Mouse (Mus musculus) ES-E14 (cell line): Measurements from ENCODE around the gene Dnase2b. TPM values are rescaled to one million over a fixed set of nuclear protein-coding genes. Genes with fewer than 3 reads are reported as not detected.

Experiments used
- DNase-seq: peaks from one replicate; pipeline ENCODE4 v3.0.0-alpha.2; 2013; ENCODE audit warnings: low read depth, low spot score
- H3K27ac ChIP-seq: 2 replicates; pipeline ENCODE4 v1.5.1; 2012; ENCODE audit warnings: low read depth, mild to moderate bottlenecking, low read length, moderate library complexity, mixed read lengths; ENCODE audit not compliant: poor library complexity, insufficient read depth, severe bottlenecking
- H3K36me3 ChIP-seq: 2 replicates; pipeline ENCODE4 v1.6.1; 2012; ENCODE audit warnings: mild to moderate bottlenecking, low read length, moderate library complexity, mixed read lengths; ENCODE audit not compliant: control insufficient read depth, poor library complexity, insufficient read depth, severe bottlenecking
- H3K4me1 ChIP-seq, 2 experiments: fragments of 150-350 bp in 1 of 2; sonication (generic) in 1 of 2; 2 replicates each; pipeline ENCODE4 v1.6.1; 2012; ENCODE audit warnings: low read length in 2 of 2, mild to moderate bottlenecking in 1 of 2, mixed read lengths in 1 of 2; ENCODE audit not compliant: control insufficient read depth in 2 of 2, insufficient read depth in 2 of 2, poor library complexity in 1 of 2
- H3K4me3 ChIP-seq, 2 experiments: fragments of 150-350 bp in 1 of 2; sonication (generic) in 1 of 2; 2 replicates each; pipeline ENCODE4 v1.5.1; 2012; ENCODE audit warnings: low read length in 2 of 2, low read depth in 1 of 2, mild to moderate bottlenecking in 1 of 2, mixed read lengths in 1 of 2; ENCODE audit not compliant: insufficient read depth in 1 of 2, poor library complexity in 1 of 2, severe bottlenecking in 1 of 2
- H3K9ac ChIP-seq: 2 replicates; pipeline ENCODE4 v1.6.1; 2012; ENCODE audit warnings: low read depth, mild to moderate bottlenecking, low read length, mixed read lengths; ENCODE audit not compliant: poor library complexity, insufficient read depth, severe bottlenecking
- H3K9me3 ChIP-seq: fragments of 150-350 bp; sonication (generic); 2 replicates; pipeline ENCODE4 v1.6.1; 2012; ENCODE audit warnings: low read depth, mild to moderate bottlenecking, low read length; ENCODE audit not compliant: control insufficient read depth, insufficient read depth
- CHD2 ChIP-seq: IDR thresholded peaks from 2 replicates; pipeline ENCODE4 v1.6.1; 2014; ENCODE audit warnings: mild to moderate bottlenecking, low read depth, low read length, inconsistent platforms
- HCFC1 ChIP-seq: IDR thresholded peaks from 2 replicates; pipeline ENCODE4 v1.6.1; 2012; ENCODE audit warnings: low read length, inconsistent platforms, borderline replicate concordance; ENCODE audit not compliant: insufficient read depth
- MAFK ChIP-seq: IDR thresholded peaks from 2 replicates; pipeline ENCODE4 v1.6.1; 2014; ENCODE audit warnings: mild to moderate bottlenecking, low read depth, low read length, inconsistent platforms; ENCODE audit not compliant: insufficient read depth
- ZC3H11A ChIP-seq: IDR thresholded peaks from 2 replicates; pipeline ENCODE4 v1.6.1; 2012; ENCODE audit warnings: low read depth, mild to moderate bottlenecking, inconsistent platforms, low read length, borderline replicate concordance
- ZNF384 ChIP-seq: IDR thresholded peaks from 2 replicates; pipeline ENCODE4 v1.6.1; 2012; ENCODE audit warnings: low read depth, low read length, inconsistent platforms
- in situ Hi-C, 2 experiments: fragments of 600-800 bp; cut with MboI; formaldehyde crosslinking; loops; one replicate each; pipeline ENCODE4 v1.15.1; 2025; ENCODE audit warnings: low sequenced_read_pairs in 2 of 2, inconsistent platforms in 1 of 2; ENCODE audit not compliant: unreplicated experiment in 2 of 2
- total RNA-seq: library from RNA; depleted of rRNA; stranded (reverse); fragments of 300-350 nt; gene quantifications from 2 replicates; pipeline ENCODE4 v1.2.3, GENCODE M21; 2012

Dnase2b gene
- total RNA-seq, 1 experiment, result not detected

- Histone ChIP-seq H3K36me3 (no peaks in the 10 kb centered on the region), H3K9me3 (no peaks in the 10 kb centered on the region), H3K4me3 (no peak overlapping the region), H3K27ac (no peak overlapping the region), H3K4me1 (no peaks in the 10 kb centered on the region), H3K9ac (no peak overlapping the region)
- in situ Hi-C loops, result no loop called here
- no peak for TF ChIP-seq HCFC1
- TF ChIP-seq MAFK, result no peak
- TF ChIP-seq ZC3H11A, result no peak
- TF ChIP-seq CHD2, result no peak
- no peak for TF ChIP-seq ZNF384
- peak; percentile 30 for DNase-seq
Observed at GRCm38 (mm10) chr3:146650716-146651115, 35.3 kb upstream of the Dnase2b start.

GRCm38 (mm10) chr3:146649311-146649894 lies 34.0 kb upstream of the Dnase2b start:
- Histone ChIP-seq H3K4me1 (no peaks in the 10 kb centered on the region), H3K9me3 (no peaks in the 10 kb centered on the region), H3K36me3 (no peaks in the 10 kb centered on the region), H3K9ac (no peak overlapping the region), H3K4me3 (no peak overlapping the region), H3K27ac (no peak overlapping the region)
- no peak for DNase-seq
- in situ Hi-C loops, result no loop called here
- no peak for TF ChIP-seq HCFC1
- TF ChIP-seq MAFK, result no peak
- no peak for TF ChIP-seq ZNF384
- no peak for TF ChIP-seq ZC3H11A
- no peak for TF ChIP-seq CHD2

DNA sequence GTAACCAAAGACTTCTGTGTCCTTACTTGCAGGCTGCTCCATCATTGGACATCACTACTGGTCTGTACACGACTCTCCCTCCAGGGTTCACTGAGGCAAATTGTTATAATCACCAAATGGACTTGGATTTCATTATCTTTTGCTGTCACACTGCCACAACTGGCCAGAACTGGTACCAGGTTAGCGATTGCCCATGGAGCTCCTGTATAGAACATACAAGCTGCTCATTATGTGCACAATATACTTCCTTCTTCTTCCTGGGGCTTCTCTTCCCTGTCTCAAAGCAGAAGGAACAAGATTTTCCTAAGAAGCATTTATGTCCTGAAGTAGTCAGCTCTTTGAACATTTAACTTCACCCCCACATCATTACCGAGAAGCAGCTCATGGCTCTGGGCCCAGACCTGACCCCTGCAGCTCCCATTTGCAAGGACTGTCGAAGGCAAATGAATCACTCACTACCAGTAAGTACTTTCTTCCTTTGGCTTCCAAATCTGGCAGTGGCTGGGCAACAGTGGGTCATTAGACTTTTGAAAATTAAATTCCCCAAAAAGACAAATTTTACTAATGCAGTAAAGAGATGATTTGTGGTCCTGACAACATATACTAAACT lies 26.5 kb upstream of the Dnase2b start:
- Histone ChIP-seq H3K4me3 (no peak overlapping the region), H3K9me3 (no peaks in the 10 kb centered on the region), H3K36me3 (no peaks in the 10 kb centered on the region), H3K4me1 (no peaks in the 10 kb centered on the region), H3K27ac (no peak overlapping the region), H3K9ac (no peak overlapping the region)
- no peak for DNase-seq
- in situ Hi-C loops, result no loop called here
- TF ChIP-seq CHD2 (no peak), HCFC1 (no peak), MAFK (no peak), ZC3H11A (no peak), ZNF384 (no peak)

- no peaks in the 10 kb centered on the region for H3K36me3 ChIP-seq
- in situ Hi-C loops, result no loop called here
- DNase-seq, result no peak
- H3K27ac ChIP-seq, result no peak overlapping the region
- TF ChIP-seq CHD2 (no peak), HCFC1 (no peak), MAFK (no peak), ZC3H11A (no peak), ZNF384 (no peak)
- no peaks in the 10 kb centered on the region for H3K4me1 ChIP-seq
- no peak overlapping the region for H3K4me3 ChIP-seq
- H3K9me3 ChIP-seq, result no peaks in the 10 kb centered on the region
- no peak overlapping the region for H3K9ac ChIP-seq
Observed at GRCm38 (mm10) chr3:146632506-146632905, 17.1 kb upstream of the Dnase2b start.

DNA sequence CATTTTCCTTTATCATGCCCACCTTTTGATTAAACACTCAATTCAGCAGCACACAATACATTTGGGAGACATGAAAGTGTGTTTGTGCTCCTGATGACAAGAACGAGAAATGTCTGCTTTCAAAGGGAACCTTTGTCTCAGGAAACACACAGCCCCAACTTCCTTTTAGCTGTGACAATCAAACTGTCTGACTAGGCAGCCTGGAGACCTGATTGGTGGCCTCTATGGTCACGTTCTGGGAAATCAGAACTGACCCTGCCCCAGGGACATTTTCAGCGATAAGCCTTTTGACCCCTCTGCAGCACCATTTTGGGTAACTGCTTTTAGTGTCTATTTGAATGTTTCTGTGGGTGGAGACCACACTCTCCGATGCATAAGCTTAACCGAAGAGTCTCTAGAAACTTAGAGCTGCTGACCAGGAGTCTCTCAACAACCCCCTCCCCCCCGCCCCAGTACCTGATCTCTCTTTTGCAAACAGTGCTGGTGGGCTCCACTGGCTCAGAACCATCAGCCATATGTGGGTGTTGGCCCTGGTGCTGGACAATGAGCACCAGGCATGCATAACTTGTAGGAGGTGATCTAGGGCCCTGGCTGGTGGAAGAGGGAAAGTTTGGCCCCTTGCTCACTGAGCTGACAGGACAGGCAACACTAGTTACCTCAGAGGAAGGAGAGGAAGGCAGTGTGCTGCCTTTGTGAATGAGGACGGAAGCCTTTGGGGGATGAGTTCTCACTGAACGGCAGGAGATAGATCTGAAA lies 13.0 kb upstream of the Dnase2b start:
- in situ Hi-C loops, result no loop called here
- no peak for TF ChIP-seq ZC3H11A
- no peak for DNase-seq
- Histone ChIP-seq H3K27ac (no peak overlapping the region), H3K9me3 (no peaks in the 10 kb centered on the region), H3K9ac (no peak overlapping the region), H3K4me3 (no peak overlapping the region), H3K4me1 (no peaks in the 10 kb centered on the region), H3K36me3 (no peaks in the 10 kb centered on the region)
